Mouse (Mus musculus): Measurements from ENCODE around the gene Ptov1.

Gene Ptov1

DNA sequence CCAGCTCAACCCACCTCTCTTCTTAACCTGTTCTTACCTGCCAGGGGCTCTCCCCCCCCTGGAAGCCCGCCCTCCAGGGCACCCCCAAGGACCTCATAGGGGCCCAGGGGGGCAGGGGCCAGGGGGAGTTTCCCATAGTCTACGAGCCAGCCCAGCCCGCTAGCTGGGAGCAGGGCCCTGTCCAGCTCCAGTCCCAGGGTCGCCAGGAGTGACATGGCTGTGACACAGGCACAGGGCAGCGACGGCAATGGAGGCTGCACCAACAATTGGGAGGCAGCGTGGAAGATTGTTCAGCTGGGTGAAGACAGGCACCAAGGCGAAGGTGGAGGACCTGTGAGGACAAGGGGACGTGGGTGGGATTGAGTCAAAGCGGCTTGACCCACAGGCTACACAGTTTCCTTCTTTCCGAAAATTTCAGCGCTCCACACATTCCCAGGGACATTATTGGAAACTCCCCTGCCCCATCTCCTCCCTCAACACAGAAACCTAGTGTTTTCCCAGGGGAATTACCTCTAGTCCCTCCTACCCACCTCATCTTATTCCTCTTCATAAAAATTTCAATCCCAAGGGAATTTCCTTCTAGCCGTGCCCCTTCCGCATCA is 54.5 kb downstream of the Ptov1 start:
- no peak for DNase-seq (ENCODE audit: low spot score in 2 of 2)

DNA sequence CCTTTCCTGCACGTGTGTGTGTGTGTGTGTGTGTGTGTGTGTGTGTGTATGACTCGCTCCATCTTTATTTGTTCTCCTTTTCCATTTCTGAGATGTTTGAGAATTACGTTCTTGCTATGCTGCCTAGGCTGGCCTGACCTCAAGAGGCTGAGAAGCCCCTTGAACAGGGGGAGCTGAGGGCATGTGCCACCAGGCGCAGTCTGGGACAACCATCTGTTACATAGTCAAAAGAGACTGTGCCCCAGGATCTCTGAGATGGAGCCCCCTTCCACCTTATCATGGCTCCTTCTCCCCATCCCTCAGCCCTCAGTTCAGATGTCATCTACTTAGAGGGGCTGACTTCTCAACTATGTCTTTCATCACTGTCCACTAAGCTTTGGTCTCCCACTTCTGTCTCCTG is 55.2 kb downstream of the Ptov1 start:
- no peak for DNase-seq (ENCODE audit: low spot score in 2 of 2)

DNA sequence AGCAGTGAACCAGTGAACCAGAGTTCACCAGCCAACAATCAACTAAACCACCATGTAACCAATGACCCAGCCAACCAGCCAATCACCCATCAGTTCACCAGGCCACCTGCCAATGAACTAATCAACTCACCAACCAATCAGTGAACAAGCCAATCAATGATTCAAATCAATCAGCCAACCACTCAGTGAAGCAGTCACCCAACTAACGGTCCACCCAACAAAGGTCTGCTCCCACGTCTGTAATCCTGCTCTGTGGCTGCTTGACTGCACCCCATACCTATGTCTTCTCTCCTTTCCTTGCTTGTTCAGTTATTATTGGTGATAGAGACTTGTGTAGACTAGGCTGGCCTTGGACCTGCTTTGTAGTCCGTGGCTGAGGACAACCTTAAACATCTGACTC is 55.6 kb downstream of the Ptov1 start:
- DNase-seq (ENCODE audit: low spot score in 2 of 2) = no peak

Measured in right cerebral cortex, postnatal 36 days (tissue).